Mouse (Mus musculus): ENCODE measurements at regions not wholly inside any gene's neighbourhood (a gene's known extent, or its start where the extent isn't known, plus 50 kb on each side); places are given as distances from the start of the nearest gene placed in this dataset.
A peak's percentile ranks its signal among the peaks of the same experiment; 100 is the strongest.

GRCm38 (mm10) chr14:74384481-74384880 lies 256.2 kb upstream of the Htr2a start:
- DNase-seq = peak; percentile 9

- DNase-seq = no peak
Measured at GRCm38 (mm10) chr14:74392419-74392818, 248.2 kb upstream of the Htr2a start.

GRCm38 (mm10) chr14:74397202-74397601 lies 243.4 kb upstream of the Htr2a start:
- no peak for DNase-seq

GRCm38 (mm10) chr14:74409441-74409840 lies 231.2 kb upstream of the Htr2a start:
- no peak for DNase-seq

GRCm38 (mm10) chr14:74428226-74428625 lies 212.4 kb upstream of the Htr2a start:
- peak; percentile 40 for DNase-seq

GRCm38 (mm10) chr14:74464027-74464682 lies 176.5 kb upstream of the Htr2a start:
- DNase-seq = no peak

GRCm38 (mm10) chr14:74495504-74495903 lies 145.1 kb upstream of the Htr2a start:
- no peak for DNase-seq

GRCm38 (mm10) chr14:74511521-74511920 lies 129.1 kb upstream of the Htr2a start:
- DNase-seq = no peak

GRCm38 (mm10) chr14:74516451-74516850 lies 124.2 kb upstream of the Htr2a start:
- no peak for DNase-seq

- DNase-seq = no peak
Measured at GRCm38 (mm10) chr14:74519531-74519930, 121.1 kb upstream of the Htr2a start.

- DNase-seq = no peak
Measured at GRCm38 (mm10) chr14:74521669-74522068, 119.0 kb upstream of the Htr2a start.

- DNase-seq = no peak
Measured at GRCm38 (mm10) chr14:74527246-74527645, 113.4 kb upstream of the Htr2a start.

GRCm38 (mm10) chr14:74529368-74529951 lies 111.2 kb upstream of the Htr2a start:
- no peak for DNase-seq

- DNase-seq = no peak
Measured at GRCm38 (mm10) chr14:74538187-74538586, 102.5 kb upstream of the Htr2a start.

- DNase-seq = no peak
Measured at GRCm38 (mm10) chr14:74544028-74544427, 96.6 kb upstream of the Htr2a start.

GRCm38 (mm10) chr14:74551091-74551490 lies 89.5 kb upstream of the Htr2a start:
- no peak for DNase-seq

- DNase-seq = no peak
Measured at GRCm38 (mm10) chr14:74553636-74554035, 87.0 kb upstream of the Htr2a start.

GRCm38 (mm10) chr14:74558359-74558758 lies 82.3 kb upstream of the Htr2a start:
- peak; percentile 58 for DNase-seq

Data from adrenal gland, postnatal 10 days (tissue).